Mouse (Mus musculus) forebrain, embryonic 16.5 days (tissue): ENCODE data around the gene Nkain2. TPM values are rescaled to one million over a fixed set of nuclear protein-coding genes. Genes with fewer than 3 reads are reported as not detected.

Source experiments
- ATAC-seq: fragments of 200-750 bp; cut with Nextera tagmentation; 2 replicates; pipeline ENCODE4 v1.8.0; 2017; ENCODE audit warnings: mild to moderate bottlenecking, moderate library complexity
- H3K27ac ChIP-seq: fragments of 300-500 bp; sonication (generic); 2 replicates; pipeline ENCODE4 v1.5.1; 2014; ENCODE audit warnings: low read length, control low read depth
- H3K27me3 ChIP-seq: fragments of 300-500 bp; sonication (generic); replicated peaks from 2 replicates; pipeline ENCODE4 v1.6.1; 2014; ENCODE audit warnings: low read length; ENCODE audit not compliant: control insufficient read depth, insufficient read depth
- H3K36me3 ChIP-seq: fragments of 300-500 bp; sonication (generic); 2 replicates; pipeline ENCODE4 v1.6.1; 2014; ENCODE audit not compliant: control insufficient read depth, insufficient read depth
- H3K4me1 ChIP-seq: fragments of 300-500 bp; sonication (generic); replicated peaks from 2 replicates; pipeline ENCODE4 v1.6.1; 2014; ENCODE audit warnings: low read length; ENCODE audit not compliant: control insufficient read depth, insufficient read depth
- H3K4me2 ChIP-seq: fragments of 300-500 bp; sonication (generic); 2 replicates; pipeline ENCODE4 v1.6.1; 2014; ENCODE audit warnings: mild to moderate bottlenecking, low read length, control low read depth
- H3K4me3 ChIP-seq: fragments of 300-500 bp; sonication (generic); replicated peaks from 2 replicates; pipeline ENCODE4 v1.5.1; 2014; ENCODE audit warnings: mild to moderate bottlenecking, low read length, control low read depth
- H3K9ac ChIP-seq: fragments of 300-500 bp; sonication (generic); replicated peaks from 2 replicates; pipeline ENCODE4 v1.6.1; 2014; ENCODE audit warnings: low read depth, low read length, control low read depth
- H3K9me3 ChIP-seq: fragments of 300-500 bp; sonication (generic); 2 replicates; pipeline ENCODE4 v1.6.1; 2016; ENCODE audit warnings: low read length; ENCODE audit not compliant: control insufficient read depth
- WGBS: fragments of 180-500 bp; shearing (Covaris S2); extraction: QIAGEN DNeasy Blood & Tissue Kit; methylation state at CpG from one replicate; pipeline ENCODE4 v1.1.7; 2014; 5-methylcytosine and 5-hydroxymethylcytosine counted together
- polyA plus RNA-seq: library from polyadenylated mRNA; unstranded; fragments of >200 nt; fragmentation: Nextera tagmentation; extraction: Ambion mirVana; gene quantifications from 2 replicates; pipeline ENCODE4 v1.2.1, GENCODE M21; 2015

The Nkain2 gene
- polyA plus RNA-seq, 1 experiment from 2014 or later: 16.8 TPM

DNA sequence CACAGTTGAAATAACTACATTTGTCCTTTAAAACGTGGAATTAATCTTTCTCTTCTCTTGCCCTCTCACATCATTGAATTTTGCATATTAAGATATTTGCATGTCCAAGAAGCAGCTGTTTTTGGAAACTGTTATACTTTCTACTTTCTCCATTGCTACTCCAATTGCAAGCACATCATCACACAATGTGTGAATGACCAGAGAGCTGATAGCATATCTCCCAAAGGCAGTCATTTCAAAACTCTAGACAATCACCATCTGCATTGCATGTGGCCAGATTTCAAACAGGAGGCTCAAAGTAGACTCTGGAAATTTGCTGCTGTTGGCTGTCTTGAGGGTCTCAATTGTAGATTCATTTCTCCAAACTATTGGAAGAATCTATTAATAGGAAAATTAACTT lies 396.7 kb downstream of the Nkain2 start:
- ATAC-seq: no peak
- H3K9ac ChIP-seq: no peak overlapping the region
- H3K27ac ChIP-seq: no peak overlapping the region
- WGBS: 70% methylated on average over 1 of the region's 1 CpGs
- H3K9me3 ChIP-seq: no peaks in the 10 kb centered on the region
- no peaks in the 10 kb centered on the region for H3K27me3 ChIP-seq
- no peak overlapping the region for H3K4me2 ChIP-seq
- H3K36me3 ChIP-seq: no peaks in the 10 kb centered on the region
- H3K4me1 ChIP-seq: no peaks in the 10 kb centered on the region
- no peak overlapping the region for H3K4me3 ChIP-seq

- Histone ChIP-seq H3K27me3 (no peaks in the 10 kb centered on the region), H3K9ac (no peak overlapping the region), H3K36me3 (no peaks in the 10 kb centered on the region), H3K4me1 (no peaks in the 10 kb centered on the region), H3K4me2 (no peak overlapping the region), H3K4me3 (no peak overlapping the region), H3K27ac (no peak overlapping the region), H3K9me3 (no peaks in the 10 kb centered on the region)
- no peak for ATAC-seq
- 61% methylated on average over 2 of the region's 2 CpGs for WGBS
Observed at GRCm38 (mm10) chr10:32462726-32463125, 427.5 kb downstream of the Nkain2 start.

- no peak overlapping the region for H3K4me3 ChIP-seq
- WGBS: 64% methylated on average over 3 of the region's 3 CpGs
- H3K36me3 ChIP-seq: no peaks in the 10 kb centered on the region
- H3K27me3 ChIP-seq: no peaks in the 10 kb centered on the region
- H3K4me2 ChIP-seq: no peak overlapping the region
- H3K9me3 ChIP-seq: no peaks in the 10 kb centered on the region
- H3K27ac ChIP-seq: no peak overlapping the region
- no peak for ATAC-seq
- H3K4me1 ChIP-seq: 0 out of 2 replicates have a peak, but pooled peaks cover 2% of the 10 kb centered on the region
- H3K9ac ChIP-seq: no peak overlapping the region
Observed at GRCm38 (mm10) chr10:32439932-32440519, 450.2 kb downstream of the Nkain2 start.

- H3K36me3 ChIP-seq: no peaks in the 10 kb centered on the region
- no peak overlapping the region for H3K4me2 ChIP-seq
- no peak overlapping the region for H3K27ac ChIP-seq
- ATAC-seq: peak; percentile 72
- no peak overlapping the region for H3K9ac ChIP-seq
- H3K4me1 ChIP-seq: no peaks in the 10 kb centered on the region
- no peaks in the 10 kb centered on the region for H3K27me3 ChIP-seq
- no peak overlapping the region for H3K4me3 ChIP-seq
- H3K9me3 ChIP-seq: no peaks in the 10 kb centered on the region
Observed at GRCm38 (mm10) chr10:32414228-32414627, 476.0 kb downstream of the Nkain2 start.

- Histone ChIP-seq H3K4me2 (no peak overlapping the region), H3K4me1 (no peaks in the 10 kb centered on the region), H3K27me3 (no peaks in the 10 kb centered on the region), H3K27ac (no peak overlapping the region), H3K9me3 (no peaks in the 10 kb centered on the region), H3K9ac (no peak overlapping the region), H3K36me3 (no peaks in the 10 kb centered on the region), H3K4me3 (no peak overlapping the region)
- 82% methylated on average over 2 of the region's 2 CpGs for WGBS
- ATAC-seq: no peak
Observed at GRCm38 (mm10) chr10:32411331-32411730, 478.9 kb downstream of the Nkain2 start.

DNA sequence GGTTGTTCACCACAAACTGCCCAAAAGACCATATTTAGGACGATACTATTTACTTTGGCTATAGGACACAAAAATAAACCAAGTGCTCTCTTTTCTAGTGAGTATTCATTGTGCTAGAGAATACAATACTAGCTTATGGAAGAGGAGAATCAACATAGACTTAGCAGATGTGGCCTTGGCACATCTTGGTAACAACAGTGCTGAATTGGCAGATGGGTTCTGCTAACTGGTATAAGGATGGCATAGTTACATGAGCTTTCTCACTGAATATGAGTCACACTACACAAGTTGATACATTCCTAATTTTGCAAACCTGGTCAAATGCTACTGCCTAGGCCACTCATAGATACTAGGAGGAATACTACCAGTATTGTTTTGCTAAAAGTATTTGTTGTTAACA lies 489.3 kb downstream of the Nkain2 start:
- no peak for ATAC-seq
- no peaks in the 10 kb centered on the region for H3K27me3 ChIP-seq

GRCm38 (mm10) chr10:32393859-32394521 lies 496.3 kb downstream of the Nkain2 start:
- no peaks in the 10 kb centered on the region for H3K36me3 ChIP-seq
- no peak overlapping the region for H3K9ac ChIP-seq
- H3K4me3 ChIP-seq: no peak overlapping the region
- H3K4me2 ChIP-seq: no peak overlapping the region
- no peak for ATAC-seq
- H3K27ac ChIP-seq: no peak overlapping the region
- H3K4me1 ChIP-seq: no peaks in the 10 kb centered on the region
- H3K9me3 ChIP-seq: no peaks in the 10 kb centered on the region
- H3K27me3 ChIP-seq: no peaks in the 10 kb centered on the region
- WGBS: 61% methylated on average over 1 of the region's 1 CpGs

More for the DNA sequence above, 489.3 kb downstream of the Nkain2 start:
- Histone ChIP-seq H3K27ac (no peak overlapping the region), H3K9ac (no peak overlapping the region), H3K36me3 (no peaks in the 10 kb centered on the region), H3K4me3 (no peak overlapping the region), H3K9me3 (no peaks in the 10 kb centered on the region), H3K4me1 (no peaks in the 10 kb centered on the region), H3K4me2 (no peak overlapping the region)
- WGBS: 87% methylated on average over 1 of the region's 1 CpGs

DNA sequence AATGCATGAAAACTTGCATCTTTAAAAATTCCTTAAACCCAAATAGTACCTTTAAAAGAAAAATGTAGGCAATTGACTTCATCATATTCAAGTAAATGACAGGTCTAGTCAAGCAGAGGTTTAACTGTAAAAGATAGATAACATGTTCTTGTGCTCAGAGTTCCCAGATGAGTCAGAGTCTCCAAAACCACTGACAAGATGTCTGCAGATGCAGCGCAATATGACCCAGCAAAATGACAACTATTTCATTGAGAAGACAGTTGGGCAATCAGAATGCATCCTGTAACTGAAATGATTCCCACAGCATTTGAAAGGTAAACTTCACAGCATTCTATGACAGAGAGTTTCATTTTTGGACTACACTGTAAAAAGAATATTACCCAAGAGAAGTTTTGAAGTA lies 496.9 kb downstream of the Nkain2 start:
- no peaks in the 10 kb centered on the region for H3K9me3 ChIP-seq
- 93% methylated on average over 1 of the region's 1 CpGs for WGBS

DNA sequence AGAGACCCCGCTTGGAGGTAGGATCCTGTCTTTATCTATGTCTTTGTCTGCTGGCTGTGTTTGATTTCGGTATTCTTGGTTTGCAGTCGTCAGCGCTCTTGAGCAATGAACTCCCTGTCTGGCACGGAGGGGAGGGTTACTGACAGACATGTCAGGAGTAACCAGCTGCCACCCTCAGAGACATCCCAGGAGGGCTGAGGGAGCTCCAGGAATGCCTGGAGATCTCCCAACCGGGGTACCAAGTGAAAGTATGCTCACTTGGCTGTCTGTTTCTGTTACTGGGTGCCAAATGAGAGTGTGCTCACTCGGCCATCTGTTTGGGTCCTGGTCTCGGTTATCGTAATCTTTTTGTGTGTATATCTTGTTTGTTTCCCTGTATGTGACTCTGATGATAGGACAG lies 577.5 kb downstream of the Nkain2 start:
- WGBS: 85% methylated on average over 9 of the region's 9 CpGs
- H3K4me2 ChIP-seq: no peak overlapping the region
- peaks cover 9% of the 10 kb centered on the region for H3K9me3 ChIP-seq
- H3K27me3 ChIP-seq: no peaks in the 10 kb centered on the region
- H3K4me3 ChIP-seq: no peak overlapping the region
- no peak overlapping the region for H3K9ac ChIP-seq
- no peak overlapping the region for H3K27ac ChIP-seq
- ATAC-seq: peak; percentile 77
- H3K36me3 ChIP-seq: no peaks in the 10 kb centered on the region
- no peaks in the 10 kb centered on the region for H3K4me1 ChIP-seq

More for the DNA sequence above, 496.9 kb downstream of the Nkain2 start:
- Histone ChIP-seq H3K4me1 (no peaks in the 10 kb centered on the region), H3K9ac (no peak overlapping the region), H3K4me2 (no peak overlapping the region), H3K27me3 (no peaks in the 10 kb centered on the region), H3K36me3 (no peaks in the 10 kb centered on the region), H3K4me3 (no peak overlapping the region), H3K27ac (no peak overlapping the region)
- ATAC-seq: no peak
